Mouse (Mus musculus) frontal cortex, postnatal 36 days (tissue): ENCODE measurements around the gene Syt12.
A peak's percentile ranks its signal among the peaks of the same experiment; 100 is the strongest.
"Not testable (repeated sequence)": the region's sequence is repeated elsewhere in the genome, so short reads cannot be mapped to it uniquely, and the experiment has no call there.

Source experiments
- DNase-seq, 2 experiments: peaks; one replicate each; pipeline ENCODE4 v3.0.0; 2022; ENCODE audit warnings: low spot score in 2 of 2

Gene Syt12

DNA sequence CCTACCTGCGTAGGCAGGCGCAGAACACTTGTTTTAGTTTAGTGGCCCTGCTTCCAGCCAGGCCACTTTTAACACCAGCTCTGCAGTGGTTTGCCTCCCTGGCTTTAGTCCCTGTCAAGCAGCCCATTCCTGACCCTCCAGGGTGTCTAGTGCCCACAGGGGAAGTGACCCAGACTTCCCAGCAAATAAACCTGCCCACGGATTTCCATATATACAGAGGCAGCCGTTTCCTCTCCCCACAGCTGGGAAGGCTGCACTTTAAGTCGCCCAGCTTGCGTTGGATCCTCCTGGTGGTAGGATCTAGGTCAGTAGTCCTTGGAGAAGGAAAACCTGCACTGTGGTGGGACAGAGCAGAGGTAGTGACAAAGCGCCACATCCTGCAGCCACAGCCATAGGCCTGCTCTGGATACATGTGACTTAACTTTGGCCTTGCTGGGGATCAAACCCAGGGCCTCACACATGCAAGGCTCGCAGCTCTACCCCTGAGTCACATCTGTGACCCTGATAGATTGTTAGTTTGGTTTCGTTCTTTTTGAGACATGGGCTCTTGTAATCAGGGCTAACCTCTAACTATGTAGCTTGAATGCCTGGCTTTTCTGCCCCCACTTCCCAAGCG is 13.9 kb upstream of the Syt12 start:
- DNase-seq: no peak

DNA sequence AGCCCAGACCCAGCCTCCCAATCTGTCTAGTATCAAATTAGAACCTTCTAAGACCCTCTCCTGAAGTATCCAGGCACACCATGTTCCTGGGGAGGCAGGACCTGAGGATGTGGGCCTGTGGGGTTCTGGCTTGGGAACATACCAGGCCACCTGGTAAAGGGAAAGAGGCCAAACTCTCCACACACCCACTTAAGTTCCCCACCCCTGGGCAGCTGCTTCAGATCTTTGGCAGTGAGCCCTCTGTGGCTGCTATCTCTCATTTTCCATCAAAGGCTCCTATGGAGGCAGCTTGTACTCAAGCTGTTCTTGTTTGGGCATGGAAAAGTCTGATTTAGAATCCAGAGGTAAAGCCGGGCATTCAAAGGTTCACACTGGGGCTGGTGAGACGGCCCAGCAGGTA is 10.6 kb upstream of the Syt12 start:
- DNase-seq: no peak

DNA sequence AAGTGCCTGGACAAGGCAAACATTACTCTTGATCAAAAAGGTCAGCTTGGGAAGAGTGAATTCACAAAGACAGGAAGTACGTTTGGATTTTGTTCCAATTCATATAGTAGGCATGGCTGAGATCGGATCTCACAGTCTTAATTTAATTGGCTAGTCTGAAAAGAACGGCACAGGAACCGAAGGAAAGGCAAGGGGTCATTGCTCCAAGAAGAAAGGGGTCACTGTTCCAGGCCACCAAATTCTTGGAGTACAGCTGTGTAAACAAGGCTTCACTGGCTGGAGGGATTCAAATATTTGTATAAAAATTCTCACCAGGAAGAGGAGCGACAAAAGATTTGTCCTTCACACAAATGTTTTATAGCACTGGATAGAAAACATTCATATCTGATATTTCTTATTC is 7.8 kb upstream of the Syt12 start:
- no peak for DNase-seq

DNA sequence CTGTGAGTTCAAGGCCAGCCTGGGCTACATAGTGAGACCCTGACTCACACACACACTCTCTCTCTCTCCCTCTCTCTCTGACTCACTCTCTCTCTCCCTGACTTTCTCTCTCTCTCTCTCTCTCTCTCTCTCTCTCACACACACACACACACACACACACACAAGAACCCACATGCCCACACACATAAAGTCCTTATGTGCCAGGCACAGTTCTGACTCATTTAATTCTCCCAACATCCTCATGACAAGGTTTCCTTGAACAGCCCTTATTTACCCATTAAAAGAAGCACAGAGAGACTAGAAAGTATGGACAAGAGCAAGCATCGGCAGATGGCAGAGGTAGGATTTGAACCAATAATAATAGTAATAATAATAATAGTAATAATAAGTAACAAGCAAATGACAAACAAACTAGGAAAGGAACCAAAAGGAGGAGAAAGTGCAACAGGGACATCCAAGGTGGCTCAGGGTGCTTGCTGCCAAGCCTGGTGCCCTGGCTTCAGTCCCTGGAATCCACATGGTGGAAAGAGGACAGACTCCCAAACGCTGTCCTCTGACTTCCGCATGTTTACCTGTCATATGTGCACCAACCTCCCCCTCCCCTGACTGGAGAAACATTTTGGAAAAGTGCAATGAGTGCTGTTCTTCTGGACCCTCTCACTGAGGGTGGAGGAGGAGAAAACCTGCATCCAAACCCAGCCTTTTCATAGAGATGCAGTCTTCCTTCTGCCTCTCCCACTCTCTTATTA is 5.0 kb upstream of the Syt12 start:
- DNase-seq: no peak

DNA sequence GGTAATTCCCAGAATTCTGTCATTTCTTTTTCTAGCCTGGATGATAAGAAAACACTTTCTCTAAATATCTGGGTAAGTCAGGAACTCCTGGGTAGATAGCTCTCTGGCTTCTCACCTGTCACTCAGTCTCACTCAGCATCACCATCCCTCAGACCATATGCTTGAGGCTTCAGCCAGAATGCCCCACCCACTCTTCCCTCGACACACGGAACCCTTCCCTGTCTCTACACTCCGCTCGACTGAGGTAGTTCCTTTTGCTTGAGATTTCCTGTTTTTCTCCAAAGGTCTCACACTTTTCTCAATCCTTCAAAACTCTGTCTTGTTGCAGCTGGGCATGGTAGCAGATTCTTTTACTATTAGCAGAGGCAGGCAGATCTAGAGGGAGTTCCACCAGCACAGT is 4.1 kb upstream of the Syt12 start:
- peak; percentile 72 to 77 for DNase-seq

DNA sequence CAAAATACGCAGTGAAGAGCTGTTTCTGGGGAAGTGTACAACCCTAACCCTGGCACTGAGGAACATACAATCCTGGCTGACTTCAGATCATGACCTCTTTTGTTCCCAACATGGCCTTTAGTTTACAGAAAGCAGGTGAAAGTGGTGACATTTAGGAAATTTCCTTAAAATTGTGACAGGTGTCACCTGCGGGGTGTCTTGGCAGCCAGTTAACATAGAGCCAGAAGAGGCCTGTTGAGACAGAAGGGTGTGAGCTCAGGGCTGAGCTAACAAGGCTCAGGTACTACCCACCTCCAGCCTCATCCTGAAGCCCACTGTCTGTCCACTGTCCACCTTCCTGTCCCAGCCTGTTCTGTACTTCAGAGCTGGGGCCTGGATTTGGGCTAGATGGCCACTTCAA is 2.8 kb upstream of the Syt12 start:
- no peak for DNase-seq

DNA sequence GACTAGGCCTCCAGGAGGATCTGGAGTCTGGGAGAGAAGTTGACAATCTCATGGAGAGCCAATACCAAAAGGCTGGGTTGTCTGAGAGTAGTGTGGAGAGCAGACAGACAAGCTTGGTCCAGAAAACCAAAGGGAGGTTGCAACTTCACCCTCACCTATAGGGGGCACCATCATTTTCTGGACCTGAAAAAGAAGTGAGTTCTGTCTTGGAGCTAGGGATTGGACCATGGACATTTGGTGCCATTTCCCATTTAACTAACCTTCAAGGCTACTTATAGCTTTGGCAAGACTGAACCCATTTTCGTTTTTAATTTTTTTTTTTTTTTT is 906 bp upstream of the Syt12 start:
- no peak for DNase-seq

DNA sequence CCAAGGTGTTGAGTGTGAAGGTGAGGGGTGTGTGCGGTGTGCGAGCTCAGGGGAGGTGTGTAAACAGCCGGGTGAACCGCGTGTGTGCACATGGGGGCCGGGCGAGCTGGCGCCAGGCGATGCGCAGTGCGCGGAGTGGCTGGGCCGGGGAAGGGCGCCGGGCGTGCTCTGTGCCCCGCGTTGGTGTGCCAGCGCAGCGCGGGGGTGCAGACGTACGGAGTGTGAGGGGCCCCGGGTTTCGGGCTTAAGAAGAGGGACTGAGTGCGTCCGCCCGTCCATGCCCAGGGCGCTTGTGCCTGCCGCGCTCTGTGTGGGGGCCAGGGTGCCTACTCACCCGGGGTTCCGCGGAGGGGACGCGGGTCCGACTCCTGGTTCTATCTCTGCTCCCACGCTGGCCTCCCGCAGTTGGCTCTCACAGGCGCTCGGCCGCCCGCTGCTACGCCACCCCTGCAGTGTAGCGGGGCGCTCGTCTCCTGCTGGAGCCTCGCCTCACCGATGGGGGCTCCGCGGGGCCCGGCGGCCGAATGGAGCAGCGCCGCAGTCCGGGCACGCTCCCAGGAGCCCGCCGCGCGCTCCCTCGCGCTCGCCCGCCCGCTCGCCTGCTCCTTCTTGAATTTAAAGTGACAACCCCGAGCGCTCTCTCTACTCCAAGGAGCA is 518 bp downstream of the Syt12 start:
- peak; percentile 56 to 64 for DNase-seq

DNA sequence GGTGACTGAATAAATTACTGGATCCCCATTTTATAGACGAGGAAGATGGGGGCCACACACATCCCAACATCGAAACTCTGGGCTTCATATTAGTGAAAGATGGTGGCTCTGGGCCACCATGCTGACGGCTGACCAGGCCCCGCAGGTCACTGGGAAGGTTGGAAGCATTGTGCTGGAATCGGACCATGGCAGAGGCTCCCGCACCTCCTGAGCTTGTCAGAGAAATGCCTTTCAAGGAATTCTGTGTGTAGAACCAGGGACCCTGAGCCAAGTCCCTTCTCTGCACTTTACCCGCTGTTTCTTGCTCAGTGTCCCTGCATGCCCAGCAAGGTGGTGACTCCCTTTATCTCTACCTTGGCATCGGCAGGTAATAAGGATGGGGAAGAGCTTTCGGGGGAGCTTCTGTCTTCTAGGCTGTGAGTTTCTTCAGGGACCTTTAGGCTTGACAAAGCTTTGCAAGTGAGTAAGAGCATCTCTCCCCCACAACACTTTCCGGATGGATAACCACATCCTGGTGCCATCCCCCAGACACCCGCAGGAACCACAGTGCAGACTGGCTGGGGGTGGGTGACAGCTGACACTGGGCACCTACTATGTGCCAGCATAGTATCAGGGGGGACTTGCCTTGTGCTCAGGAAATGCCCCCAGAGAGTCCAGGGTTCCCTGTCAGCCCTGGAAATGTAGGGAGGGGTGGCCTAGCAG is 1.9 kb downstream of the Syt12 start:
- DNase-seq: peak in 1 of 2 experiments; percentile 50

DNA sequence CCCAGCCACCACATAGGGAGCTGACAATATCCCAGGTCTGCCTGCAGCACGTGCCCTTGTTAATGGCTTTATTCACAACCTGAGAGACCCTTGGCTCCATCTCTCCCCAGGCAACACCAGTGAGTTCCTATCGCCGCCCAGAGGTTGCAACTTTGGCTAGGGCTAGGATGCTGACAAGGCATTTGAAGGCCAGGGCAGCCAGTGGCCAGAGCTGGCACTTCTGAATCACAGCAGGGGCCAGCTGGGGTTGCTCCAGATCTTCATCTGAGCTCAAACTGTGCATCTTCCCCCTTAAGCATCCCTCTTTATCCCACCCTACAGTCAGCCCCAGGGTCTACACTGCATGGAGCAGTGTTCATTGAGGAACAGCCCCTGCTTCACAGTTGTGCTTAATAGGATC is 2.5 kb downstream of the Syt12 start:
- no peak for DNase-seq

DNA sequence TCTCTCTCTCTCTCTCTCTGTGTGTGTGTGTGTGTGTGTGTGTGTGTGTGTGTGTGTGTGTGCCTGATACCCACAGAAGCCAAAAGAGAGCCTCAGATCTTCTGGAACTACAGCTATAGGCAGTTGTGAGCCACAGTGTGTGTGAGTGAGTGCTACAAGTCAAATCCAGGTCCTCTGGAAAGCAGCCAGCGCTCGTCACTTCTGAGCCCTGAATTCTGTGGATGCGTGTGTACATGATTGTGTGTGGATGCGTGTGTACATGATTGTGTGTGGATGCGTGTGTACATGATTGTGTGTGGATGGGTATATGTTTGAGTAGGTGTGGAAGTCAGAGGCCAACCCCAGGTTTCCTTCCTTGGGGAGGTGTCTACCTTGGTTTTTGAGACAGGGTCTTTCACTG is 3.7 kb downstream of the Syt12 start:
- DNase-seq: no peak

DNA sequence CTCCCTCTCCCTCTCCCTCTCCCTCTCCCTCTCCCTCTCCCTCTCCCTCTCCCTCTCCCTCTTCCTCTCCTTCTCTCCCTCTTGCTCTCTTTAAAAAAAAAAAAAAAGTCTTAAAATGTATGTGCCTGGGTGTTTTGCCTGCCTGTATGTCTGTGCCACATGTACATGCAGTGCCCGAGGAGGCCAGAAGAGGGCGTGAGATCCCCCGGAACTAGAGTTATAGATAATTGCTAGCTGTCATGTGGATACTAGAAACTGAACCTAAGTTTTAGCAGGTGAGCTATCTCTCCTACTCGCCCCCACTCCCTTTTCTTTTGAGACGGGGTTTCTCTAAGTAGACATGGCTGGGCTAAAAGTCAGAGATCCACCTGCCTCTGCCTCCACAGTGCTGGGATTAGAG is 8.9 kb downstream of the Syt12 start:
- DNase-seq: no peak

DNA sequence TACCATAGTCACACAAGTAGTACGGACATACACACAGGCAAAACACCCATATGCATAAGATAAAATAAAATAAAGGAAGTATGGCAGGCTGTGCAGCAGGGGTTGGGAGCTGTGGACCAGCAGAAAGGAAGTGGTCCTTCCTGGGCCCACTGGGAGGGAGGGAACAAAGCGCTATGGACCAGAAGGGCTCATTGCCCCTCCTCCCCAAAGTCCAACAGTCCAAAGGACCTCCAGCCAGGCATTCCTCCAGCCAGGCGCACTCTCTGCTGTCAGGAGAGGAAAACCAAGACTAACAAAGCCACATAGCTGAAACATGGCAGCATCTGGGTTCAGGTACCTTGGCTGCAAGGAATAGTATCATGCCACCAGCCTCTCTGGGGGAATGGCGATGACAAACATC is 12.6 kb downstream of the Syt12 start:
- no peak for DNase-seq

DNA sequence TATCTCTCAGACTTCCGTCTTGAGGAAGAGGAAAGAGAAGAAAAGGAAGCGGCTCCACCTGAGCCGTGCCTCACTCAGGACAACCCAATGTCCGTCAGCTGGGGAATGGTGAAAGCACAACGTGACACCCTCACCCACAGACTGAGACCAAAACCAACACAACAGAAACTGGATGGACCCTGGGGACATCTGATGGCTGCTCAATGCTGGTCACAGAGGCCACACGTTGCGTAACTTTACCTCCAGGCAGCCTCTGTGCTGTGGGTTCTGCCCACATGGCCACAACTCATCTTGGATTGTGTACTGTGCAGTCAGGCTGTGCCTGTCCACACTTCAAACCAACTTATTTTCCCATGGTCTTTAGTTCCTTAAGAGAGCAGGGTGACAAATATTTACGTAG is 15.3 kb downstream of the Syt12 start:
- no peak for DNase-seq

DNA sequence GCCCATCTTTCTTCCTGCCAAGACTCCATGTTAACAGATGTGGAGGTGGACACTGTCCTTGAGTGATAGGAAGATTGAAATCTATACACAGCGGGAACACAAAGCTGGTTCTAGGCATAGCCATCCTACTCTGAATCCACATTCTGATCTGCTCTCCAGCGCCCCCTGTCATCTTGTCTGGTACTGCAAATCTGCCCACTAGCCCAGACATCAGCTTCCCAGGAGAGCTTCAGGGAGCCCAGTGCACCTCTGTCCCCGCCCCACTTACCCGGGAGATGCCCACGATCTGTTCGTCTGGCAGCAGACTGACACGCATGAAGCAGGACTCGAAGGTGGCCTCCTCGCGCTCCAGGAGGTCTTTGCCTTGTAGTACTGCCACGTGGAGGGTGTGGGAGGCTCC is 21.0 kb downstream of the Syt12 start:
- peak in 1 of 2 experiments; percentile 40 for DNase-seq

DNA sequence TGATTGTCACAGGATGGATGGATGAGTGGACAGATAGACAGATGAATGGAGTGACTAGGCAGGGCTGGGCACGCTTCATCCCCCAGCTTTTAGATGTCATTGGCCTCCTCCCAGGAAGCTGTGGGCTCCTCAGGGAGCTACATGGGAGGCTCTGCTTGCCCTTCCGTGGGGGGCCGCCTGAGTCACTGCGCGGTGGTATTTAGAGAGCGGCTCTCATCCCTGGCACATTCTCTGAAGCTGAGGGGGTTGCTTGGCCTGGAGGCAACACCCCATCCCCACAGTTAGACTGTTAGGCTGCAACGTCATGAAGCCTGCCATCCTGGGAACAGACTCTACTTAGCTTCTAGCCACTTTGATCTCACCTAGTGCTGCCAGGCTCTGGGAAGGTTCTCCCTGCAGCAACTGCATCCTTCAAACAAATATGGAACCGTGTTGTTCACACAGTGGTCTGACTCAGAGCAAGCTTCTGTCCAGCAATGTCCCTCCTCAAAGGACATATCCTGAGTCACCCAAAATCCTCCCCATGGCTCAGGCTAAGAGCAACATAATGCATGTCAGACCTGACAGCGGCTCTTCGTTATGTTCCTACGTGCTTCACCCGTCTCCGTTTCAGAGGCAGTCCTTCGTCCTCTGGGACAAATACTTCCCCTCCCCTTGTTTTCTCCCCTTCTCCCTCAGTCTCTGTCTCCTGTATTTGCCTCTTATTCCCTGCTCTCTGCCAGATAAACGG is 22.0 kb downstream of the Syt12 start:
- DNase-seq: no peak

DNA sequence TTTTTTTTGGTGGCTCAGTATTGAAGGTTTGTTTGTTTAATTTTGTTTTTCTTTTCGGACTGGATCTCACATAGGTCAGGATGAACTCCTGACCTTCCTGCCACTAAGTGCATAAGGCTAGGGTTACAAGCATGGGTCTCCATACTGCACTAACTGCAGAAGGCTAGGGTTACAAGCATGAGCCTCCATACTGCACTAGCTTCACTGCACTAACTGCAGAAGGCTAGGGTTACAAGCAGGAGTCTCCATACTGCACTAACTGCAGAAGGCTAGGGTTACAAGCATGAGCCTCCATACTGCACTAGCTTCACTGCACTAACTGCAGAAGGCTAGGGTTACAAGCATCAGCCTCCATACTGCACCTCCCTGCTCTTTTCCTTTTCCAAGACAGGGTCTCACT is 23.2 kb downstream of the Syt12 start:
- DNase-seq: not testable (repeated sequence)

DNA sequence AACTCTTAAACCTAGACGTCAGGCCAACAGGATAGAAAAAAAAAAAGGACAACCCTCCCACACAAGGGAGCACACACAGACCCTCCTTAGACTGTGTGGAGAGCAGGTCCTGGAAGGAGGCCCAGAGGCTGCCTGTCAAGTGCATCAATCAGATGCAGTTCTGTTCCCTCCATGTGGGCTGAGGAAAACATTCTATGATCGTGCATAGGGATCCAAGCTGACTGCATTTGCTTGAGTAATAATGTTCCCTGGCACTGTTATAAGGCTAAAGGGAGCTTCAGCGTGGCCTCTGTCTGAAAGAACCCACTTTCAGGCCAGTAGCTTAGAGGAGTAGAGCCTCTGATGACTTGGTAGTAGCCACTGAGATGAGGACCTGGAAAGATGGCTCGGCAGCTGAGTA is 24.7 kb downstream of the Syt12 start:
- no peak for DNase-seq

DNA sequence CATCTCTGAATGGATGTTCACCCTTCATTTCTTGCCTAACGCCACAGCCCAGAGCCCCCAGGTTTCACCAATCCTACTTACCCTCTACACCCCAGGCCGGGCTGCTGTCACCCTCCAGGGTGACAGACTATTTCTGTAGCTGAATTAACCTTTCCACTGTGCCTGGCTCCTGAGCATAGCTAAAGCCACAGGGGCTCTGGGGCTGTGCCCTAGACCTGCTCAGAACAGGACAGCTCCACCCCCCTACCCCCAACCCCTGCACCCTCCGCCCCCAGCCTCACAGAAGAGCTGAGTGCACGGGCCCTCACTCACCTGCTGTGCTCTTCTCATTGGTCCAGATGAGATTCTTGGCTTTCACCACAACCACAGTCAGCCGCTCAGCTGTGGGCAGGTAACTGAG is 25.3 kb downstream of the Syt12 start:
- no peak for DNase-seq

DNA sequence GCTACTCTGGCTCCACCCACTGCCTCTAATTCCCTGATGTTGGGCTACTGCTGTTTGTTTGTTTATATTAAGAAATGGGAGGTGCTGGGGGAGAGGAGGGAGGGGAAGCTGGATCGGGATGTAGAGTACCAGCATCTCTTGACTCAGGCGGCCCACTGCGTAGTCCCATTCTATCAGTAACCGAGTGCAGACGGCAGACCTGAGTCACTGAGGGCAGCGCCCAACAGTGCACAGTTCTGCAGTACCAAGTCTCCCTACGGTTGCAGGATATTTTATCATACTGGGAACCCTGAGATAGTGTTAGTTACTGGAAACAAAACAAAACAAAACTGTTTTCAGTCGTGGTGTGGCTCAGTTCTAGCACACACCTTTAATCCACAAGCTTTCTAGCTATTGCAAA is 26.1 kb downstream of the Syt12 start:
- no peak for DNase-seq

DNA sequence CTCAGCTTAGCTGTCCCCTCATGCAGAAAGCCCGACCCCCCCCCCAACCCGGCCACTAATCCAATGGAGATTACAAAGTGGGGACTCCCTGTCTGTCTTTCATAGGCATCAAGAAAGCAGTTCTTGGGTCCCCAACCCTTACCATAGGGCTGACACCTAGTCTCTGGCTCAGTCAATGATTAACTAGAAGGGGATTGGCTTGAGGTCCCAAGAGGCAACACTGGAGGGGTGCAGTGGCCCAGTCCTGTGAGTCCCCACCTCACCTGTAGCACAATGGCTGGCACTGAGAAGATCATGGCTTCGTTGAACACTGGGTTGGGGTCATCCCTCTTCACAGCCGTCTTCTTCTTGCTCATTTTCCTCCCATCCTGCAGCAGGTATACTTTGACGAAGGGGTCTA is 26.6 kb downstream of the Syt12 start:
- no peak for DNase-seq

DNA sequence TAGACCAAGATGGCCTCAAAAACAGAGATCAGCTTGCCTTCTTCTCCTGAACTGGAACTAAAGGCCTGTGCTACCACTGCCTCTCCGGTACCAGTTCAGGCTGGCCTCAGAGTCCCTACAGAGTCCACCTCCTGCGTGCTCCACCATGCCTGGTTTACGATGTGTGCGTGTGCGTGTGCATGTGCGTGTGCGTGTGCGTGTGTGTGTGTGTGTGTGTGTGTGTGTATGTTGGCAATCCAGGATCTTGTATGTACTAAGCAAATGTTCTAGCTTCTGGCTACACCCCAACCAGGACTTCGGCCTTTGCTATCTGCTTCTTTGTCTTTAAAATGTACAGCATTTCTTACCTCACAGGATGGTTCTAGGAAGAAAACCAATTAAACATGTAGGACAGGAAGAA is 28.0 kb downstream of the Syt12 start:
- DNase-seq: no peak
